Mouse (Mus musculus): ENCODE results near the gene Elmo2. TPM values are rescaled to one million over a fixed set of nuclear protein-coding genes. Genes with fewer than 3 reads are reported as not detected.

Elmo2 gene
- polyA plus RNA-seq, 1 experiment from 2014 or later, result 98.6 TPM

- H3K4me1 ChIP-seq, result peaks cover 14% of the 10 kb centered on the region
- 45% methylated on average over 4 of the region's 4 CpGs for WGBS
- no peaks in the 10 kb centered on the region for H3K27me3 ChIP-seq
- ATAC-seq (ENCODE audit: insufficient number of reproducible peaks, insufficient read depth, low FRiP score, low TSS enrichment, low read depth), result no peak
- H3K4me2 ChIP-seq, result no peak overlapping the region
- no peak overlapping the region for H3K27ac ChIP-seq
- H3K4me3 ChIP-seq, result no peak overlapping the region
- peaks cover 21% of the 10 kb centered on the region for H3K36me3 ChIP-seq
- H3K9ac ChIP-seq, result no peak overlapping the region
- H3K9me3 ChIP-seq, result no peaks in the 10 kb centered on the region
Measured at GRCm38 (mm10) chr2:165273589-165273988, 52.7 kb downstream of the Elmo2 start.

- H3K4me3 ChIP-seq, result no peak overlapping the region
- H3K4me1 ChIP-seq, result peaks cover 24% of the 10 kb centered on the region
- H3K27ac ChIP-seq, result no peak overlapping the region
- no peak for ATAC-seq (ENCODE audit: insufficient number of reproducible peaks, insufficient read depth, low FRiP score, low TSS enrichment, low read depth)
- 16% methylated on average over 8 of the region's 8 CpGs for WGBS
- peaks cover 11% of the 10 kb centered on the region for H3K27me3 ChIP-seq
- no peaks in the 10 kb centered on the region for H3K36me3 ChIP-seq
- no peak overlapping the region for H3K4me2 ChIP-seq
- H3K9ac ChIP-seq, result no peak overlapping the region
- no peaks in the 10 kb centered on the region for H3K9me3 ChIP-seq
Measured at GRCm38 (mm10) chr2:165271326-165271725, 55.0 kb downstream of the Elmo2 start.

GRCm38 (mm10) chr2:165270858-165271257, 55.4 kb downstream of the Elmo2 start:
- Histone ChIP-seq H3K27me3 (peaks cover 16% of the 10 kb centered on the region), H3K4me1 (peaks cover 22% of the 10 kb centered on the region), H3K36me3 (no peaks in the 10 kb centered on the region), H3K9ac (no peak overlapping the region), H3K27ac (no peak overlapping the region), H3K9me3 (no peaks in the 10 kb centered on the region), H3K4me2 (no peak overlapping the region), H3K4me3 (no peak overlapping the region)
- ATAC-seq (ENCODE audit: insufficient number of reproducible peaks, insufficient read depth, low FRiP score, low TSS enrichment, low read depth), result no peak
- 39% methylated on average over 7 of the region's 7 CpGs for WGBS

GRCm38 (mm10) chr2:165266739-165267138, 59.5 kb downstream of the Elmo2 start:
- no peak overlapping the region for H3K4me3 ChIP-seq
- no peak for ATAC-seq (ENCODE audit: insufficient number of reproducible peaks, insufficient read depth, low FRiP score, low TSS enrichment, low read depth)
- H3K36me3 ChIP-seq, result no peaks in the 10 kb centered on the region
- no peaks in the 10 kb centered on the region for H3K9me3 ChIP-seq
- H3K9ac ChIP-seq, result 0 out of 2 replicates have a peak overlapping the region, but pooled peaks have one; percentile 32
- H3K4me2 ChIP-seq, result no peak overlapping the region
- peaks cover 25% of the 10 kb centered on the region for H3K27me3 ChIP-seq
- H3K4me1 ChIP-seq, result peaks cover 14% of the 10 kb centered on the region
- no peak overlapping the region for H3K27ac ChIP-seq
- 2% methylated on average over 12 of the region's 12 CpGs for WGBS

GRCm38 (mm10) chr2:165263861-165264260, 62.4 kb downstream of the Elmo2 start:
- no peak overlapping the region for H3K4me2 ChIP-seq
- no peak overlapping the region for H3K27ac ChIP-seq
- H3K27me3 ChIP-seq, result peaks cover 39% of the 10 kb centered on the region
- peaks cover 16% of the 10 kb centered on the region for H3K4me1 ChIP-seq
- H3K9me3 ChIP-seq, result no peaks in the 10 kb centered on the region
- H3K36me3 ChIP-seq, result no peaks in the 10 kb centered on the region
- ATAC-seq (ENCODE audit: insufficient number of reproducible peaks, insufficient read depth, low FRiP score, low TSS enrichment, low read depth), result no peak
- H3K4me3 ChIP-seq, result no peak overlapping the region
- WGBS, result 69% methylated on average over 7 of the region's 7 CpGs
- no peak overlapping the region for H3K9ac ChIP-seq

- Histone ChIP-seq H3K36me3 (no peaks in the 10 kb centered on the region), H3K9me3 (no peaks in the 10 kb centered on the region), H3K27me3 (peaks cover 41% of the 10 kb centered on the region), H3K4me2 (no peak overlapping the region), H3K27ac (no peak overlapping the region), H3K4me1 (peaks cover 26% of the 10 kb centered on the region), H3K9ac (0 out of 2 replicates have a peak overlapping the region, but pooled peaks have one; percentile 3), H3K4me3 (no peak overlapping the region)
- 50% methylated on average over 18 of the region's 18 CpGs for WGBS
- no peak for ATAC-seq (ENCODE audit: insufficient number of reproducible peaks, insufficient read depth, low FRiP score, low TSS enrichment, low read depth)
Measured at GRCm38 (mm10) chr2:165262274-165262990, 63.8 kb downstream of the Elmo2 start.

GRCm38 (mm10) chr2:165259859-165260258, 66.4 kb downstream of the Elmo2 start:
- no peak for ATAC-seq (ENCODE audit: insufficient number of reproducible peaks, insufficient read depth, low FRiP score, low TSS enrichment, low read depth)
- H3K4me2 ChIP-seq, result no peak overlapping the region
- 81% methylated on average over 8 of the region's 8 CpGs for WGBS
- peaks cover 50% of the 10 kb centered on the region for H3K27me3 ChIP-seq
- peaks cover 15% of the 10 kb centered on the region; the same call in 1 of the 2 replicates for H3K4me1 ChIP-seq
- H3K36me3 ChIP-seq, result no peaks in the 10 kb centered on the region
- H3K9me3 ChIP-seq, result no peaks in the 10 kb centered on the region
- no peak overlapping the region for H3K4me3 ChIP-seq
- H3K9ac ChIP-seq, result no peak overlapping the region
- H3K27ac ChIP-seq, result no peak overlapping the region

- no peak for ATAC-seq (ENCODE audit: insufficient number of reproducible peaks, insufficient read depth, low FRiP score, low TSS enrichment, low read depth)
- Histone ChIP-seq H3K4me2 (no peak overlapping the region), H3K36me3 (no peaks in the 10 kb centered on the region), H3K9ac (no peak overlapping the region), H3K9me3 (no peaks in the 10 kb centered on the region), H3K27me3 (peaks cover 66% of the 10 kb centered on the region), H3K27ac (no peak overlapping the region), H3K4me1 (peaks cover 22% of the 10 kb centered on the region), H3K4me3 (no peak overlapping the region)
- 77% methylated on average over 6 of the region's 6 CpGs for WGBS
Measured at GRCm38 (mm10) chr2:165258321-165258720, 68.0 kb downstream of the Elmo2 start.

- WGBS, result 45% methylated on average over 11 of the region's 11 CpGs
- Histone ChIP-seq H3K9ac (no peak overlapping the region), H3K9me3 (no peaks in the 10 kb centered on the region), H3K4me1 (peaks cover 21% of the 10 kb centered on the region), H3K27me3 (peaks cover 74% of the 10 kb centered on the region), H3K36me3 (no peaks in the 10 kb centered on the region), H3K4me2 (no peak overlapping the region), H3K4me3 (no peak overlapping the region), H3K27ac (no peak overlapping the region)
- ATAC-seq (ENCODE audit: insufficient number of reproducible peaks, insufficient read depth, low FRiP score, low TSS enrichment, low read depth), result no peak
Measured at GRCm38 (mm10) chr2:165257151-165257834, 69.0 kb downstream of the Elmo2 start.

- H3K4me3 ChIP-seq, result no peak overlapping the region
- peaks cover 19% of the 10 kb centered on the region for H3K4me1 ChIP-seq
- no peaks in the 10 kb centered on the region for H3K9me3 ChIP-seq
- H3K4me2 ChIP-seq, result no peak overlapping the region
- WGBS, result 57% methylated on average over 10 of the region's 10 CpGs
- H3K27ac ChIP-seq, result no peak overlapping the region
- no peaks in the 10 kb centered on the region for H3K36me3 ChIP-seq
- peaks cover 72% of the 10 kb centered on the region for H3K27me3 ChIP-seq
- no peak for ATAC-seq (ENCODE audit: insufficient number of reproducible peaks, insufficient read depth, low FRiP score, low TSS enrichment, low read depth)
- no peak overlapping the region for H3K9ac ChIP-seq
Measured at GRCm38 (mm10) chr2:165256213-165256612, 70.1 kb downstream of the Elmo2 start.

GRCm38 (mm10) chr2:165253867-165254266, 72.4 kb downstream of the Elmo2 start:
- Histone ChIP-seq H3K9me3 (no peaks in the 10 kb centered on the region), H3K27me3 (peaks cover 72% of the 10 kb centered on the region), H3K4me2 (no peak overlapping the region), H3K4me1 (peaks cover 17% of the 10 kb centered on the region), H3K9ac (0 out of 2 replicates have a peak overlapping the region, but pooled peaks have one; percentile 32), H3K36me3 (no peaks in the 10 kb centered on the region), H3K4me3 (no peak overlapping the region), H3K27ac (no peak overlapping the region)
- 7% methylated on average over 10 of the region's 10 CpGs for whole genome bisulfite sequencing
- no peak for ATAC-seq (ENCODE audit: insufficient number of reproducible peaks, insufficient read depth, low FRiP score, low TSS enrichment, low read depth)

- no peak overlapping the region for H3K27ac ChIP-seq
- peaks cover 75% of the 10 kb centered on the region for H3K27me3 ChIP-seq
- H3K36me3 ChIP-seq, result no peaks in the 10 kb centered on the region
- H3K4me1 ChIP-seq, result peaks cover 11% of the 10 kb centered on the region
- no peak overlapping the region for H3K4me3 ChIP-seq
- no peak for ATAC-seq (ENCODE audit: insufficient number of reproducible peaks, insufficient read depth, low FRiP score, low TSS enrichment, low read depth)
- no peak overlapping the region for H3K4me2 ChIP-seq
- WGBS, result 68% methylated on average over 8 of the region's 8 CpGs
- no peaks in the 10 kb centered on the region for H3K9me3 ChIP-seq
- H3K9ac ChIP-seq, result no peak overlapping the region
Measured at GRCm38 (mm10) chr2:165253269-165253668, 73.0 kb downstream of the Elmo2 start.

Data from embryonic facial prominence, embryonic 13.5 days (tissue).